Mouse (Mus musculus): ENCODE data around the gene Cdiptos. TPM values are rescaled to one million over a fixed set of nuclear protein-coding genes. Genes with fewer than 3 reads are reported as not detected.

The Cdiptos gene
- polyA plus RNA-seq, 1 experiment from 2014 or later = 1.2 TPM

DNA sequence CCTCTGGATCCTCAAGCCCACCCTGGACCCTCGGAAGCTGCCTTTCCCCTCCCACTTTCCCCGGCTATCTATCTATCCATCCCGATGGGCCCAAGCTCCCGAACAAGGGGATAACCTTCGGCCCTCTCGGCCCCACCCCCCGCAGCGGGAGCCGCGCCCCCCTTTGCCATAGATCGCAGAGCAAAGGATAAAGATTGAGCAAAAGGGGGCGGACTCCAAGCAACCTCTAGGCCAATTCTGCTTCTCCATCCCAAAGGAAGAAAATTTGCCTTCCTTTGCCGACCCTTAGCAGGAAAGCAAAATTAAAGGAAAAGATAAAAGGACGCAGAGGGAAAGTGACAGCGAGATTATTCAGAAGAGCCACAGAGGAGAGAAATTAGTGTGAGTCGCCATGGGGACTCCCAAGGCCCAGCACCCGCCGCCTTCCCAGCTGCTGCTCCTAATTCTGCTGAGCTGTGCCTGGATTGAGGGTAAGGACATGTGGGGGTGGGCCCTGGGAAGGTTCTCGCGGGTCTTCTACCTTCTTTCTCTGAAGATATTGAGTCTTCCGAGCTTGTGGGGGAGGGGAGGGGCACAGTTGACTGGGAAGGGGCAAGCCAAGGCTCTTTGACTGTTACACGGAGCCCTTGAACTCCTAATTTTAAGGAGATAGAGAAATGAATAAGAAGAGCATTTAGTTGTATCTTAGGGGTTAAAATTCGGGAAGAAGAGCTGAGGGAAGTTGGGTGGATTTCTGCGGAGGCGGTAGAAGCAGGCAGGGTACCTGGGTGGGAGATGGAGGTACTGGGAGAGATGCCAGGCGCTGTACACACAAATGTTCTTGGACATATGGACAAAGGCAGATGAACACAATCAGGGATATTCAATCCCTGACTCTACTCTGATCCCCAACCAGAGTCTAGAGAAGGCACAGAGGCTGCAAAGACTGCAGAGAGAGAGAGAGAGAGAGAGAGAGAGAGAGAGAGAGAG, 25.0 kb downstream of the Cdiptos start:
- peak overlapping the region; percentile 48 for H3K4me3 ChIP-seq (ENCODE audit: low read depth, low read length)
- H3K27me3 ChIP-seq (ENCODE audit: control insufficient read depth, insufficient read depth, low read length) = no peaks in the 10 kb centered on the region
- peak overlapping the region; percentile 87 for H3K27ac ChIP-seq (ENCODE audit: low read depth, low read length)
- H3K9ac ChIP-seq (replicated peaks; ENCODE audit: low read depth, low read length) = peak overlapping the region; percentile 74
- H3K36me3 ChIP-seq (ENCODE audit: control insufficient read depth, insufficient read depth, low read length) = peaks cover 14% of the 10 kb centered on the region; the same call in 1 of the 2 replicates
- peaks cover 22% of the 10 kb centered on the region for H3K4me1 ChIP-seq (ENCODE audit: control insufficient read depth, insufficient read depth, low read length)
- no peaks in the 10 kb centered on the region for H3K9me3 ChIP-seq (ENCODE audit: control insufficient read depth, low read length)
- WGBS = 4% methylated on average over 26 of the region's 26 CpGs
- peak overlapping the region; percentile 87 for H3K4me2 ChIP-seq (ENCODE audit: low read depth, low read length)
- no peak for ATAC-seq (ENCODE audit: low read depth)

DNA sequence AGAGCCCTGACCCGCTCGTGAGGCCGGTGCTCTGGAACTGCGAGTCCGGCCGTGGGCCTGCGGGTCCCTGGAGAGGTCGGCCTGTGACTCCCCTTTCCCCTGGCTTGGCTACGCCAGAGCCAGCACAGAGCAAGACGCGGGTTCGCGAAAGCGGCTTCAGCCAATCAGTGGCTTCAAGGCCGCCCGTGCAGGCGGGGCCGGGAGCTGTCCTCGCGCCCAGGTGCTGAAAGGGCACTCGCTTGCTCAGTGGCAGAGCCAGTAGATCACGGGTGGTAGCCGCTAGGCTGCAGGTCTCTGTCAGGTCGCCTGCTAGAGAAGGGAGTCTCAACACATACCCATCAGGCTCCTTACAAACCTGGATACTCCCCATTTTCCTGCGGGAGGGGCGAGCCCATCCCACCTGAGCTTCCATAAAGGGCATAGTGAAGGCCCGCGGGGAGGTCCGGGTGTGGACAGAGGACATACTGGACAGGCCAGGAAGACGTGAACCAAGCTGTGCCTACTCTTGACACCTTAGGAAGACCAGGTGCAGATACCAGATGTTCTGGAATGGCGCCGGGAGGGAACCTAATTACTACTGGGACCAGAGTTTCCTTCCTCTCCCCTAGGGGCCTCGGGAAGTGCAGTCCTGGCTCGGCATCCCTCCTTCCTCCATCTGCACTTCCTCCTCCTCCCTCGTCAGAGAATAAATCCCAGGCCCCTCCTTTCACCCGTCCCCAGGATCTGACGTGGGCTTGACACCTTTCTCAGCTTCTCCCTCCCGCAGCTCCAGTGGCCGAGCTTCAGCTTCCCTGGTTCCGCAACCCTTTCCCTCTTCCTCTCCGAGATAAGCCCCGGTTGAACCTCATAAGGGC, 25.9 kb downstream of the Cdiptos start, which contains the start of gene Sez6l2:
Gene Sez6l2 (plus strand): TSS at position 771 of the 854 bp plus-strand sequence.
- H3K4me1 ChIP-seq (ENCODE audit: control insufficient read depth, insufficient read depth, low read length) = peaks cover 22% of the 10 kb centered on the region
- WGBS = under 1% methylated on average over 42 of the region's 42 CpGs
- H3K27ac ChIP-seq (ENCODE audit: low read depth, low read length) = peak within 1 kb of the TSS; percentile 87
- ATAC-seq (ENCODE audit: low read depth) = peak; percentile 87
- peak within 1 kb of the TSS; percentile 48 for H3K4me3 ChIP-seq (ENCODE audit: low read depth, low read length)
- H3K9me3 ChIP-seq (ENCODE audit: control insufficient read depth, low read length) = no peaks in the 10 kb centered on the region
- H3K4me2 ChIP-seq (ENCODE audit: low read depth, low read length) = peak within 1 kb of the TSS; percentile 87
- H3K36me3 ChIP-seq (ENCODE audit: control insufficient read depth, insufficient read depth, low read length) = peaks cover 8% of the 10 kb centered on the region; the same call in 1 of the 2 replicates
- no peaks in the 10 kb centered on the region for H3K27me3 ChIP-seq (ENCODE audit: control insufficient read depth, insufficient read depth, low read length)
- peak within 1 kb of the TSS; percentile 74 for H3K9ac ChIP-seq (replicated peaks; ENCODE audit: low read depth, low read length)

DNA sequence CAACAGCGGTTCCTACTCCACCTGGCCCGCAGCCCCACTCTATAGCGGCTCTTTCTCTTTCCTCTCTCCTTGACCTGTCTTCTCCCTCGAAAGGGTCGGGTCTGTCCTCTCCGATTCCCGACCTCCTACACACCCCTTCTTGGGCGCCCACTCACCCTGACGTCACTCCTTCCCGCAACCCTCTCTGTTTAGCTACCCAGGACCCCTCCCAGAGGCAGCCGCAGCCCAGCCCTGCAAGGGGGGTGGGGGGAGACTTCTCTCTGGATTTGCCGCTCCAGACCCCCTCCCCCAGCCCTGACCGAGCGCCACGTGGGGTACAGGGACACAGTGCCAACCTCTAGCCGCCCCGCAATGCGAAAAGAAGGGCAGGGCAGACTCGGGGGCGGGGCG, 26.5 kb downstream of the Cdiptos start, which contains the start of gene Asphd1:
Gene Asphd1 (minus strand): TSS at position 180 of the 390 bp plus-strand sequence.
- H3K27me3 ChIP-seq (ENCODE audit: control insufficient read depth, insufficient read depth, low read length) = no peaks in the 10 kb centered on the region
- no peaks in the 10 kb centered on the region for H3K9me3 ChIP-seq (ENCODE audit: control insufficient read depth, low read length)
- H3K4me3 ChIP-seq (ENCODE audit: low read depth, low read length) = peak within 1 kb of the TSS; percentile 48
- H3K4me1 ChIP-seq (ENCODE audit: control insufficient read depth, insufficient read depth, low read length) = peaks cover 22% of the 10 kb centered on the region
- peak within 1 kb of the TSS; percentile 87 for H3K4me2 ChIP-seq (ENCODE audit: low read depth, low read length)
- under 1% methylated on average over 21 of the region's 21 CpGs for whole genome bisulfite sequencing
- H3K9ac ChIP-seq (replicated peaks; ENCODE audit: low read depth, low read length) = peak within 1 kb of the TSS; percentile 74
- peaks cover 5% of the 10 kb centered on the region; the same call in 1 of the 2 replicates for H3K36me3 ChIP-seq (ENCODE audit: control insufficient read depth, insufficient read depth, low read length)
- peak; percentile 55 for ATAC-seq (ENCODE audit: low read depth)
- peak within 1 kb of the TSS; percentile 87 for H3K27ac ChIP-seq (ENCODE audit: low read depth, low read length)

DNA sequence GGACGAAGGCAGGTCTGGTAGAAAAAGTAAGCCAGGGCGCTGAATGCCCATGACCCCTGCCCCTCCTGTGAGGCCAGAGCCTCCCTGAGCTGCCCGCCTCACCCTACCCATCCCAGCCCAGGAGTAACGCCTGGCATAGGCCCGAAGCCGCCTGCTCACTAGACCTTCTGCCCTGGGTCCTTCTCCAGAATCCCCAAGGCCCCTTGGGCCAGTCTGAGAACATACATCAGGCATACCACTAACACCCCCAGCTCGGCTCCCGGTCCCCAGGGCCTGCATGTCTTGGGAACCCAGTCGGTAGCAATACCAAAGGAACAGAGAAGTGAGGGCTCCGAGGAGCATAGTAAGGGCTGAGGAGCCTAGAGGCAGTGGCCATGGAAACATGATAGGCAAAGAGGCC, 27.3 kb downstream of the Cdiptos start:
- Histone ChIP-seq H3K4me3 (ENCODE audit: low read depth, low read length) (peak overlapping the region; percentile 48), H3K9me3 (ENCODE audit: control insufficient read depth, low read length) (no peaks in the 10 kb centered on the region), H3K27me3 (ENCODE audit: control insufficient read depth, insufficient read depth, low read length) (no peaks in the 10 kb centered on the region), H3K4me1 (ENCODE audit: control insufficient read depth, insufficient read depth, low read length) (peaks cover 22% of the 10 kb centered on the region), H3K4me2 (ENCODE audit: low read depth, low read length) (peak overlapping the region; percentile 87), H3K36me3 (ENCODE audit: control insufficient read depth, insufficient read depth, low read length) (no peaks in the 10 kb centered on the region), H3K9ac (replicated peaks; ENCODE audit: low read depth, low read length) (peak overlapping the region; percentile 74), H3K27ac (ENCODE audit: low read depth, low read length) (peak overlapping the region; percentile 87)
- 75% methylated on average over 10 of the region's 10 CpGs for WGBS
- no peak for ATAC-seq (ENCODE audit: low read depth)

- H3K27ac ChIP-seq (ENCODE audit: low read depth, low read length) = no peak overlapping the region
- H3K4me3 ChIP-seq (ENCODE audit: low read depth, low read length) = no peak overlapping the region
- no peak overlapping the region for H3K4me2 ChIP-seq (ENCODE audit: low read depth, low read length)
- 51% methylated on average over 3 of the region's 3 CpGs for WGBS
- ATAC-seq (ENCODE audit: low read depth) = no peak
- H3K4me1 ChIP-seq (ENCODE audit: control insufficient read depth, insufficient read depth, low read length) = peaks cover 10% of the 10 kb centered on the region; the same call in 1 of the 2 replicates
- no peaks in the 10 kb centered on the region for H3K9me3 ChIP-seq (ENCODE audit: control insufficient read depth, low read length)
- H3K36me3 ChIP-seq (ENCODE audit: control insufficient read depth, insufficient read depth, low read length) = peaks cover 8% of the 10 kb centered on the region; the same call in 1 of the 2 replicates
- no peaks in the 10 kb centered on the region for H3K27me3 ChIP-seq (ENCODE audit: control insufficient read depth, insufficient read depth, low read length)
- no peak overlapping the region for H3K9ac ChIP-seq (replicated peaks; ENCODE audit: low read depth, low read length)
Measured at GRCm38 (mm10) chr7:126946530-126946929, 29.4 kb downstream of the Cdiptos start.

DNA sequence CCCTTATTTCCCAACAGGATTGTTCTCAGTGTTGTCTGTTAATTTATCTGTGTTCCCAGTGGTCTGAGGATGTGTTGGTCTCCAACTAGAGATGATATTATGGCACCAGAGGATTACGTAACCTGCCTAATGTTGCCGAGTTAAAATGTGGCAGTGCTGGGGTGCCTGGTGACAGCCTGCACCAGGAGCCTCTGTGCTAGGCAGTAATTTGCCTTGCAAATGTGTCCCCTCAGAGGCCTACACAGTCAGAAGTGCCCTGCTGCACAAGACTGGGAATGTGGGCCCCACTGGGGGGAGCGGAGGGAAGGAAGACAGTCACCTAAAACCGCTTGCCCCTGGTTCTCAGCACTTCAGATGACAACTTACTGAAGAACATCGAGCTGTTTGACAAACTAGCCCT, 34.1 kb downstream of the Cdiptos start:
- Histone ChIP-seq H3K4me3 (ENCODE audit: low read depth, low read length) (no peak overlapping the region), H3K4me2 (ENCODE audit: low read depth, low read length) (no peak overlapping the region), H3K4me1 (ENCODE audit: control insufficient read depth, insufficient read depth, low read length) (no peaks in the 10 kb centered on the region), H3K9ac (replicated peaks; ENCODE audit: low read depth, low read length) (no peak overlapping the region), H3K36me3 (ENCODE audit: control insufficient read depth, insufficient read depth, low read length) (peaks cover 8% of the 10 kb centered on the region; the same call in 1 of the 2 replicates), H3K27ac (ENCODE audit: low read depth, low read length) (no peak overlapping the region), H3K27me3 (ENCODE audit: control insufficient read depth, insufficient read depth, low read length) (no peaks in the 10 kb centered on the region), H3K9me3 (ENCODE audit: control insufficient read depth, low read length) (no peaks in the 10 kb centered on the region)
- 60% methylated on average over 5 of the region's 5 CpGs for WGBS
- no peak for ATAC-seq (ENCODE audit: low read depth)

GRCm38 (mm10) chr7:126941171-126941570, 34.7 kb downstream of the Cdiptos start:
- WGBS = 41% methylated on average over 6 of the region's 6 CpGs

DNA sequence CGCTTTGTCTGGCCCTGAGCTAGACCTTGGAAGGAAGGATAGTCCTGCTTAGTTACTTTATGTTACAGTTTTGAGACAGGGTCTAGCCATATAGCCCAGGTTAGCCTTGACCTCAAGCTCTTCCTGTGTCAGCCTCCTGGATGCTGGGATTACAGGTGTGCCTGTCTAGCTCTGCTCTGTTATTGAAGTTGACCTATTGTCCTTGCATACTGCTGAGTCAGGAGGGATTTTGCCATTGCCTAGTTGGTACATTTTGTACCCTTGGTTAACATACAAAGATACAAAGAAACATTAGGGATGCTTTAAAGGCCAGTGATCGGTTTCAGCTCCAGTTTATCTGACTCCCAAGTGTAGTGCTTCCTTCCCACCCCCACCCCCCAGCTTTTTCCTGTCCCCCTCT, 43.2 kb downstream of the Cdiptos start:
- Histone ChIP-seq H3K4me2 (ENCODE audit: low read depth, low read length) (no peak overlapping the region), H3K9me3 (ENCODE audit: control insufficient read depth, low read length) (no peaks in the 10 kb centered on the region), H3K27ac (ENCODE audit: low read depth, low read length) (no peak overlapping the region), H3K27me3 (ENCODE audit: control insufficient read depth, insufficient read depth, low read length) (no peaks in the 10 kb centered on the region), H3K4me3 (ENCODE audit: low read depth, low read length) (no peak overlapping the region), H3K36me3 (ENCODE audit: control insufficient read depth, insufficient read depth, low read length) (peaks cover 11% of the 10 kb centered on the region), H3K4me1 (ENCODE audit: control insufficient read depth, insufficient read depth, low read length) (peaks cover 12% of the 10 kb centered on the region), H3K9ac (replicated peaks; ENCODE audit: low read depth, low read length) (no peak overlapping the region)
- ATAC-seq (ENCODE audit: low read depth) = no peak
- 82% methylated on average over 2 of the region's 2 CpGs for WGBS

More at GRCm38 (mm10) chr7:126941171-126941570, 34.7 kb downstream of the Cdiptos start:
- no peaks in the 10 kb centered on the region for H3K9me3 ChIP-seq (ENCODE audit: control insufficient read depth, low read length)
- no peak overlapping the region for H3K9ac ChIP-seq (replicated peaks; ENCODE audit: low read depth, low read length)
- H3K4me1 ChIP-seq (ENCODE audit: control insufficient read depth, insufficient read depth, low read length) = no peaks in the 10 kb centered on the region
- no peak overlapping the region for H3K4me2 ChIP-seq (ENCODE audit: low read depth, low read length)
- no peak for ATAC-seq (ENCODE audit: low read depth)
- no peak overlapping the region for H3K27ac ChIP-seq (ENCODE audit: low read depth, low read length)
- no peaks in the 10 kb centered on the region for H3K27me3 ChIP-seq (ENCODE audit: control insufficient read depth, insufficient read depth, low read length)
- peaks cover 8% of the 10 kb centered on the region for H3K36me3 ChIP-seq (ENCODE audit: control insufficient read depth, insufficient read depth, low read length)
- H3K4me3 ChIP-seq (ENCODE audit: low read depth, low read length) = no peak overlapping the region
